ENCODE assay signal across 7 mouse cellular contexts in genomic region chr17:10493124-10493523, GRCm38 (mm10).
DNase-seq lines count a peak whose midpoint lies in the region; ATAC-seq and TF ChIP-seq lines count a peak whose summit lies in the region.

No protein-coding gene starts in this region.

- no peaks in the 10 kb centered on the region for H3K9me3 ChIP-seq in midbrain, postnatal 0 days (ENCODE audit: low read length)
- no peaks in the 10 kb centered on the region for H3K9me3 ChIP-seq in midbrain, embryonic 16.5 days (replicated peaks; ENCODE audit: control insufficient read depth, low read length, poor library complexity, severe bottlenecking)
- H3K9me3 ChIP-seq in heart, embryonic 10.5 days, result no peaks in the 10 kb centered on the region
- no peaks in the 10 kb centered on the region for H3K9me3 ChIP-seq in stomach, postnatal 0 days (ENCODE audit: control insufficient read depth, low read length)

- TF ChIP-seq POLR2A in cortical plate, adult 2 months (IDR thresholded peaks at IDR 0.05; ENCODE audit: extremely low read depth, insufficient read depth, low read length), result no peak

- ATAC-seq in midbrain, postnatal 0 days (ENCODE audit: low FRiP score), result no peak
- no peak for ATAC-seq in midbrain, embryonic 16.5 days
- ATAC-seq in stomach, postnatal 0 days (ENCODE audit: low FRiP score, low TSS enrichment), result no peak

- DNase-seq in midbrain, postnatal 0 days (ENCODE audit: low spot score), result peak; percentile 71
- DNase-seq in heart, embryonic 10.5 days (ENCODE audit: low spot score), result no peak
- peak; percentile 60 to 66 for DNase-seq in kidney, postnatal 4 days
- DNase-seq in stomach, postnatal 0 days (ENCODE audit: low spot score), result no peak
- no peak for DNase-seq in MN1 (ENCODE audit: low spot score)

- TF ChIP-seq CTCF in midbrain, postnatal 0 days (IDR thresholded peaks at IDR 0.05), result peak; percentile 74
- TF ChIP-seq CTCF in cortical plate, adult 2 months (IDR thresholded peaks at IDR 0.05; ENCODE audit: extremely low read depth, insufficient read depth, low read length), result peak; percentile 73
- TF ChIP-seq CTCF in stomach, postnatal 0 days (IDR thresholded peaks at IDR 0.05; ENCODE audit: low read depth), result peak; percentile 71

- no peak overlapping the region for H3K4me3 ChIP-seq in midbrain, postnatal 0 days (ENCODE audit: low read depth, low read length)
- H3K4me3 ChIP-seq in midbrain, embryonic 16.5 days (ENCODE audit: low read depth, low read length), result no peak overlapping the region
- H3K4me3 ChIP-seq in cortical plate, adult 2 months (ENCODE audit: insufficient read depth, low read length), result no peak overlapping the region
- peak overlapping the region; percentile 22; the same call in 1 of the 2 replicates for H3K4me3 ChIP-seq in heart, embryonic 10.5 days
- H3K4me3 ChIP-seq in stomach, postnatal 0 days (ENCODE audit: low read depth, low read length), result no peak overlapping the region

- no peak for TF ChIP-seq EP300 in stomach, postnatal 0 days (optimal IDR thresholded peaks at IDR 0.05)

- H3K36me3 ChIP-seq in midbrain, postnatal 0 days (ENCODE audit: insufficient read depth, low read length), result no peaks in the 10 kb centered on the region
- no peaks in the 10 kb centered on the region for H3K36me3 ChIP-seq in midbrain, embryonic 16.5 days (ENCODE audit: control insufficient read depth, insufficient read depth, low read length)
- no peaks in the 10 kb centered on the region for H3K36me3 ChIP-seq in heart, embryonic 10.5 days
- H3K36me3 ChIP-seq in stomach, postnatal 0 days (ENCODE audit: control insufficient read depth, insufficient read depth, low read length), result no peaks in the 10 kb centered on the region

- no peak overlapping the region for H3K27ac ChIP-seq in midbrain, postnatal 0 days (ENCODE audit: low read depth, low read length)
- H3K27ac ChIP-seq in midbrain, embryonic 16.5 days (ENCODE audit: low read length), result no peak overlapping the region
- peak overlapping the region; percentile 73; the same call in 1 of the 2 replicates for H3K27ac ChIP-seq in cortical plate, adult 2 months (ENCODE audit: insufficient read depth, low read length)
- H3K27ac ChIP-seq in heart, embryonic 10.5 days, result peak overlapping the region; percentile 80
- H3K27ac ChIP-seq in stomach, postnatal 0 days (replicated peaks), result no peak overlapping the region

- peaks cover 9% of the 10 kb centered on the region for H3K4me1 ChIP-seq in midbrain, postnatal 0 days (ENCODE audit: insufficient read depth, low read length)
- H3K4me1 ChIP-seq in midbrain, embryonic 16.5 days (ENCODE audit: control insufficient read depth, insufficient read depth, low read length), result peaks cover 9% of the 10 kb centered on the region
- peaks cover 4% of the 10 kb centered on the region for H3K4me1 ChIP-seq in cortical plate, adult 2 months (ENCODE audit: control insufficient read depth, insufficient read depth, low read length)
- peaks cover 66% of the 10 kb centered on the region for H3K4me1 ChIP-seq in heart, embryonic 10.5 days
- H3K4me1 ChIP-seq in stomach, postnatal 0 days (replicated peaks; ENCODE audit: control insufficient read depth, insufficient read depth), result no peaks in the 10 kb centered on the region

- WGBS in midbrain, postnatal 0 days, result 12% methylated on average over 3 of the region's 3 CpGs
- 8% methylated on average over 3 of the region's 3 CpGs for WGBS in midbrain, embryonic 16.5 days
- 1% methylated on average over 3 of the region's 3 CpGs for WGBS in heart, embryonic 10.5 days
- 44% methylated on average over 3 of the region's 3 CpGs for WGBS in stomach, postnatal 0 days

- no peak overlapping the region for H3K4me2 ChIP-seq in midbrain, postnatal 0 days (ENCODE audit: low read depth, low read length, poor library complexity, severe bottlenecking)
- H3K4me2 ChIP-seq in midbrain, embryonic 16.5 days (ENCODE audit: low read length), result no peak overlapping the region
- H3K4me2 ChIP-seq in stomach, postnatal 0 days (replicated peaks; ENCODE audit: low read depth), result no peak overlapping the region

- no peaks in the 10 kb centered on the region for H3K27me3 ChIP-seq in midbrain, postnatal 0 days (ENCODE audit: insufficient read depth, low read length)
- no peaks in the 10 kb centered on the region for H3K27me3 ChIP-seq in midbrain, embryonic 16.5 days (ENCODE audit: control insufficient read depth, insufficient read depth, low read depth, low read length)
- H3K27me3 ChIP-seq in heart, embryonic 10.5 days (ENCODE audit: insufficient read depth, poor library complexity, severe bottlenecking), result no peaks in the 10 kb centered on the region
- H3K27me3 ChIP-seq in stomach, postnatal 0 days (ENCODE audit: control insufficient read depth, insufficient read depth, low read length), result no peaks in the 10 kb centered on the region

- H3K9ac ChIP-seq in midbrain, postnatal 0 days (replicated peaks; ENCODE audit: low read length, poor library complexity, severe bottlenecking), result no peak overlapping the region
- no peak overlapping the region for H3K9ac ChIP-seq in midbrain, embryonic 16.5 days (ENCODE audit: low read depth, low read length)
- H3K9ac ChIP-seq in stomach, postnatal 0 days (ENCODE audit: low read length), result no peak overlapping the region

Comparison
In these comparisons a context has a peak if more than half of its experiments do, and no peak if none do; other contexts are left out.
1. DNase-seq: peak in midbrain, postnatal 0 days (single experiment) and kidney, postnatal 4 days (2 of 2); none in heart, embryonic 10.5 days (single experiment), stomach, postnatal 0 days (single experiment) and MN1 (single experiment).
2. H3K27ac ChIP-seq: peak in cortical plate, adult 2 months (single experiment) and heart, embryonic 10.5 days (single experiment); none in midbrain, postnatal 0 days (single experiment), midbrain, embryonic 16.5 days (single experiment) and stomach, postnatal 0 days (single experiment).
3. Peak in every context shown above with its lines, with median percentiles within 50 percentile points of each other: CTCF ChIP-seq.